Mouse (Mus musculus): ENCODE data around the gene Chrnb1. TPM values are rescaled to one million over a fixed set of nuclear protein-coding genes. Genes with fewer than 3 reads are reported as not detected.

Chrnb1 gene
- polyA plus RNA-seq, 1 experiment, result 14.3 TPM

DNA sequence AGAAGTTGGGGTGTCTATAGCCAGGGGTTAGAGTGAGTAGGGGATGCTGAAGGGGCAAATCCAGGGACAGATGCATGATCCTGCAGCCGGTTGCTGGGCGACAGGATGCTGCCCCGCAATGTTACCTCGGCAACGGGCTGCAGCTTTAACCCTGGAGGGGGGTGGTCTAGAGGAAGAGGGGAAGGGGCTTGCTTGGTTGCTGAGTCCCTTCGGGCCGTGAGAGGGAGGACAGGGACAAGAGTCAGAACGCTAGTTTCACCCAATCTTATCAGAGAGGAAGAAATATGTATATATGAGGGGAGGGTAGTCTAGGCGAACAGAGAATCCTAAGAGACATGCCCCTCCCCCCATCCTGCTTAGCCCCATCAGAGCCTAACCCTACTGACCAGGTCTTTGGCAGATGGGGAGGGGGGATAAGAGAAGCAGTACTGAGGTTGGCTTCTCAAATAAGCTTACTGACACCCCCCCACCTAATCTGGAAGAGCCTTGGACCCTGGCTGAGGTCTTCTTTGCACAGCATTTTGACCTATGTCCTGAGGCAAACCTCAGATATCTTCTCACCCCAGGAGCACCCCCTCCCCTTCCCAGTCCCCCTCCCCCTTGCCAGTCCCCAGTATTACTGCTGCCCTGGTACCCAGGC is 39.7 kb upstream of the Chrnb1 start:
- Histone ChIP-seq H3K4me1 (ENCODE audit: control insufficient read depth, insufficient read depth, low read length) (peaks cover 6% of the 10 kb centered on the region), H3K27ac (ENCODE audit: insufficient read depth, low read depth, low read length) (no peak overlapping the region), H3K4me3 (ENCODE audit: insufficient read depth, low read depth, low read length) (no peak overlapping the region), H3K36me3 (ENCODE audit: control insufficient read depth, insufficient read depth, low read length) (no peaks in the 10 kb centered on the region), H3K27me3 (replicated peaks; ENCODE audit: control insufficient read depth, insufficient read depth, low read length) (no peaks in the 10 kb centered on the region)
- DNase-seq, result no peak
- WGBS, result 56% methylated on average over 9 of the region's 9 CpGs
- no peak for TF ChIP-seq POLR2A (IDR thresholded peaks at IDR 0.05; ENCODE audit: low read depth, low read length)
- TF ChIP-seq CTCF (conservative IDR thresholded peaks at IDR 0.05; ENCODE audit: insufficient read depth, insufficient read length, low read depth, low read length), result no peak

DNA sequence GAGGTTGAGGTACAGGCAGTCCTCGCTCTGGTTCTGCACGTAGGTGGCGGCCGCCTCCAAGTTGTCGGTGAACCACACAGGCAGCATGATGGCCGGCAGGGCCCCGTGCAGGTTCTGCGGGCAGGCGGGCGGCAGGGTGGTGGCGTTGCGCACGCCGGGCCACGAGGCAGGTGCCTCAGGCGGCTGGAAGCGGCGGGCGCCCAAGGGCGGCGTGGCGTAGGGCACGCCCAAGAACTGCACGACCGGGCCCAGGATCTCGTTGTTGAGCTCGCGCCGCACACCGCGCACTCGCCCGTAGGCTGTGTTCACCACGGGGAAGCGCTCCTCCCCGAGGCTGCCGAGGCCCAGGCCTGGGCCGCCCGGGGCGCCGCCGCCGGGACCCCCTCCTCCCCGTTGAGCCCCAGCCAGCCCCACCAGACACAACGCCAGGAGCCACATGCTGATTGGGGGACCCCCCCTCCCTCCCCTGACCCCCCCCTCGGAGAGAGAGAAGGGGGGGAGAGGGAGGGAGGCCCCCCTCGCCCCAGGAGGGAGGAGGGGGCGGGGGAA is 38.3 kb upstream of the Chrnb1 start:
- WGBS, result 29% methylated on average over 40 of the region's 48 CpGs
- TF ChIP-seq CTCF (conservative IDR thresholded peaks at IDR 0.05; ENCODE audit: insufficient read depth, insufficient read length, low read depth, low read length), result no peak
- no peak for TF ChIP-seq POLR2A (IDR thresholded peaks at IDR 0.05; ENCODE audit: low read depth, low read length)
- DNase-seq, result peak; percentile 33
- peak overlapping the region; percentile 16; the same call in 1 of the 2 replicates for H3K4me3 ChIP-seq (ENCODE audit: insufficient read depth, low read depth, low read length)
- no peak overlapping the region for H3K27ac ChIP-seq (ENCODE audit: insufficient read depth, low read depth, low read length)
- H3K36me3 ChIP-seq (ENCODE audit: control insufficient read depth, insufficient read depth, low read length), result no peaks in the 10 kb centered on the region
- peaks cover 4% of the 10 kb centered on the region for H3K4me1 ChIP-seq (ENCODE audit: control insufficient read depth, insufficient read depth, low read length)
- no peaks in the 10 kb centered on the region for H3K27me3 ChIP-seq (replicated peaks; ENCODE audit: control insufficient read depth, insufficient read depth, low read length)

DNA sequence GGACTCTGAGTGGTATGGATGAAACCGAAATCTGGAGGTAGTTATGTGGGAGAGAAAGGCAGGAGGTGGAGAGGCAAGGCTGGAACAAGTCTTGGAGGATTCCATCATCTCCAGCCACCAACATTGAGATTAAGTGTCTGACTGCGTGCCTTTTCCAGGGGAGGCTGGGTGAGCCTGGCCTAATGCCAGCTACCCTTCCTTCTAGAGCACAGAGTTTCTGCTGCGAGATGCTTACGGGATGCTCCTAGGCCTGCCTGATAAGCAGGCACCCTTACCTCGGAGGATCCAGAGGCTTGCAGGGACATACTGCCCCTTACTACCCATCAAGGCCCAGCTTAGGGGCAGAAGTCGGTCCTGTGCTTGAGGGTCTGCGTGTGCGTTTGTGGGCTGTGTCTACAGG is 37.8 kb upstream of the Chrnb1 start:
- WGBS, result 78% methylated on average over 8 of the region's 8 CpGs
- no peak for DNase-seq
- Histone ChIP-seq H3K36me3 (ENCODE audit: control insufficient read depth, insufficient read depth, low read length) (no peaks in the 10 kb centered on the region), H3K4me1 (ENCODE audit: control insufficient read depth, insufficient read depth, low read length) (no peaks in the 10 kb centered on the region), H3K27me3 (replicated peaks; ENCODE audit: control insufficient read depth, insufficient read depth, low read length) (no peaks in the 10 kb centered on the region), H3K27ac (ENCODE audit: insufficient read depth, low read depth, low read length) (no peak overlapping the region), H3K4me3 (ENCODE audit: insufficient read depth, low read depth, low read length) (0 out of 2 replicates have a peak overlapping the region, but pooled peaks have one; percentile 16)
- TF ChIP-seq CTCF (conservative IDR thresholded peaks at IDR 0.05; ENCODE audit: insufficient read depth, insufficient read length, low read depth, low read length), result no peak
- no peak for TF ChIP-seq POLR2A (IDR thresholded peaks at IDR 0.05; ENCODE audit: low read depth, low read length)

DNA sequence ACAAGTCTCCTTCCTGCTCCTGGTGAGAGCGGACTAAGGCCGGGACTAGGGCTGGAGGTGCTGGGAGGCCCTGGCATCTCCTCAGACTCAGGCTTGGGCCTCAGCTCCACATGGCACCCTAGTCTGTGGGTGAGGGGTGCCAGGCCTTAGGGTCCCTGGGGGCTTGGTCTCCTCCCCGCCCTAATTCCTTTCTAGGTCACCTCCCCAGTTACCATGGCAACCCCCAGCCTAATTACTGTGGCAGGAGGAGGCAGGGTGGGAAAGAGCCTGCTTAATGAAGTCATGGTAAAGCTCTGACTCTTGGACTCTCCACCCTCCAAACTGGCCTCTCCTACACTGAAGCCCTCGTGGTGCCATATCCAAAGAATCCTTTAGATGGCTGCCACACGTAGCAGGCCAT is 33.1 kb upstream of the Chrnb1 start:
- Histone ChIP-seq H3K4me3 (ENCODE audit: insufficient read depth, low read depth, low read length) (no peak overlapping the region), H3K4me1 (ENCODE audit: control insufficient read depth, insufficient read depth, low read length) (no peaks in the 10 kb centered on the region), H3K36me3 (ENCODE audit: control insufficient read depth, insufficient read depth, low read length) (no peaks in the 10 kb centered on the region), H3K27me3 (replicated peaks; ENCODE audit: control insufficient read depth, insufficient read depth, low read length) (no peaks in the 10 kb centered on the region), H3K27ac (ENCODE audit: insufficient read depth, low read depth, low read length) (no peak overlapping the region)
- 74% methylated on average over 5 of the region's 5 CpGs for WGBS
- DNase-seq, result no peak
- TF ChIP-seq POLR2A (IDR thresholded peaks at IDR 0.05; ENCODE audit: low read depth, low read length) (no peak), CTCF (conservative IDR thresholded peaks at IDR 0.05; ENCODE audit: insufficient read depth, insufficient read length, low read depth, low read length) (no peak)

DNA sequence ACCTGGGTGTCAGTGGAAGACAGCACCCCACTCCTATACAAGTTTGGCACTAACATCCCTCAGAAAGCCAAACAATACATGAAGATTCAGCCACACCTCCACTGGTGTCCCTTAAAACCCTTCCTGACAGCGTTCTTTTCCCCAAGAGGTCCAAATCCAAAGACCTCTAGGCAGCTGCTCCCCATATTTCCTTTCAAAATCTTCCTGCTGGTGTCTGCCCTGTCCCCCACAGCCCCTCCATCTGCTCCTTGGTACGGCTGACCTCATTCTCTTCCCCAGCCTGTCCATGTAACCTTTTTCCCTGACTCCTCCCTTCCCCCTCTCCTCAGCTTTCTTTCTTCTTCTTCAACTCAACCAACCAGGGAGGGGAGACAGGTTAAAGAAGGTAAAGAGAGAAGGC is 27.7 kb upstream of the Chrnb1 start:
- H3K4me1 ChIP-seq (ENCODE audit: control insufficient read depth, insufficient read depth, low read length), result no peaks in the 10 kb centered on the region
- no peak overlapping the region for H3K4me3 ChIP-seq (ENCODE audit: insufficient read depth, low read depth, low read length)
- no peak for TF ChIP-seq POLR2A (IDR thresholded peaks at IDR 0.05; ENCODE audit: low read depth, low read length)
- TF ChIP-seq CTCF (conservative IDR thresholded peaks at IDR 0.05; ENCODE audit: insufficient read depth, insufficient read length, low read depth, low read length), result no peak
- no peaks in the 10 kb centered on the region for H3K27me3 ChIP-seq (replicated peaks; ENCODE audit: control insufficient read depth, insufficient read depth, low read length)
- H3K36me3 ChIP-seq (ENCODE audit: control insufficient read depth, insufficient read depth, low read length), result no peaks in the 10 kb centered on the region
- DNase-seq, result no peak
- WGBS, result 46% methylated on average over 2 of the region's 2 CpGs
- no peak overlapping the region for H3K27ac ChIP-seq (ENCODE audit: insufficient read depth, low read depth, low read length)

DNA sequence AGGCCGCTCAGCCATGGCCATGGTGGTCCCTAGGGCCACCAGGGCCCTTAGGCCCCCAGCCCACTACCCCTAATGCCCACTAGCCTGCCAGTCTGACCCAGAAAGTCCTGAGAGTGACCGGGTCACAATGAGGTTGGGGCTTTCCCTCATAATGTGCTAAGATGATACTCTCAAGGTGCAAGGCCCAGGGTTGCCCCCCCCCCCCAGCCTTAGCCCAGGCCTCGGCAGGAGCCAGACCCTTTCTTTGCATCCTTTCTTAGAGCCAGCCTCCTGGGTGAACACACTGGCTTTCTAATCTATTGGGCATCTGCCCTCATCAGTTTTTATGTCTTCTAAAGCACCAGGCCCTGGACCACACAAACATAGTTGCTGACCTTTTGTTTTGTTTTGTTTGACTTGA is 26.3 kb upstream of the Chrnb1 start, which contains the start of gene Spem1:
Gene Spem1, minus strand, starts transcription at position 101 of the 400 bp plus-strand sequence.
- DNase-seq, result no peak
- no peaks in the 10 kb centered on the region for H3K4me1 ChIP-seq (ENCODE audit: control insufficient read depth, insufficient read depth, low read length)
- no peak within 1 kb of the TSS for H3K4me3 ChIP-seq (ENCODE audit: insufficient read depth, low read depth, low read length)
- 86% methylated on average over 3 of the region's 3 CpGs for WGBS
- TF ChIP-seq POLR2A (IDR thresholded peaks at IDR 0.05; ENCODE audit: low read depth, low read length), result no peak
- TF ChIP-seq CTCF (conservative IDR thresholded peaks at IDR 0.05; ENCODE audit: insufficient read depth, insufficient read length, low read depth, low read length), result no peak
- H3K36me3 ChIP-seq (ENCODE audit: control insufficient read depth, insufficient read depth, low read length), result no peaks in the 10 kb centered on the region
- no peak within 1 kb of the TSS for H3K27ac ChIP-seq (ENCODE audit: insufficient read depth, low read depth, low read length)
- H3K27me3 ChIP-seq (replicated peaks; ENCODE audit: control insufficient read depth, insufficient read depth, low read length), result no peaks in the 10 kb centered on the region

- Histone ChIP-seq H3K36me3 (ENCODE audit: control insufficient read depth, insufficient read depth, low read length) (no peaks in the 10 kb centered on the region), H3K4me1 (ENCODE audit: control insufficient read depth, insufficient read depth, low read length) (no peaks in the 10 kb centered on the region), H3K27ac (ENCODE audit: insufficient read depth, low read depth, low read length) (no peak overlapping the region), H3K27me3 (replicated peaks; ENCODE audit: control insufficient read depth, insufficient read depth, low read length) (no peaks in the 10 kb centered on the region), H3K4me3 (ENCODE audit: insufficient read depth, low read depth, low read length) (no peak overlapping the region)
- TF ChIP-seq CTCF (conservative IDR thresholded peaks at IDR 0.05; ENCODE audit: insufficient read depth, insufficient read length, low read depth, low read length), result no peak
- TF ChIP-seq POLR2A (IDR thresholded peaks at IDR 0.05; ENCODE audit: low read depth, low read length), result no peak
- no peak for DNase-seq
- 87% methylated on average over 8 of the region's 8 CpGs for WGBS
Measured at GRCm38 (mm10) chr11:69818871-69819270, 23.1 kb upstream of the Chrnb1 start.
